Mouse (Mus musculus): ENCODE measurements around the gene Arntl. TPM values are rescaled to one million over a fixed set of nuclear protein-coding genes. Genes with fewer than 3 reads are reported as not detected.
A peak's percentile ranks its signal among the peaks of the same experiment; 100 is the strongest.
"Not testable (repeated sequence)": the region's sequence is repeated elsewhere in the genome, so short reads cannot be mapped to it uniquely, and the experiment has no call there.

The Arntl gene
- total RNA-seq, 2 experiments from 2014 or later: 8.6 to 9.6 TPM

GRCm38 (mm10) chr7:113247167-113247566, 39.9 kb downstream of the Arntl start:
- intact Hi-C loops (cut with DNase I): no loop called here
- no peak for DNase-seq

- intact Hi-C loops (cut with DNase I): no loop called here
- DNase-seq: peak; percentile 19 to 59
Observed at GRCm38 (mm10) chr7:113249134-113249825, 42.0 kb downstream of the Arntl start.

GRCm38 (mm10) chr7:113250433-113250991, 43.2 kb downstream of the Arntl start:
- intact Hi-C loops (cut with DNase I): loop anchor here (2.0 to 5.0 kb wide), 2 partner anchors 42 to 333 kb away; no protein-coding TSS in a partner anchor

GRCm38 (mm10) chr7:113251001-113251400, 43.7 kb downstream of the Arntl start:
- intact Hi-C loops (cut with DNase I): loop anchor here (2.0 to 5.0 kb wide), 2 partner anchors 42 to 334 kb away; no protein-coding TSS in a partner anchor
- peak; percentile 36 to 63 for DNase-seq

More at GRCm38 (mm10) chr7:113250433-113250991, 43.2 kb downstream of the Arntl start:
- DNase-seq: peak; percentile 51 to 69

- no peak for DNase-seq
- intact Hi-C loops (cut with DNase I): loop anchor here (2.0 to 5.0 kb wide), 2 partner anchors 43 to 334 kb away; no protein-coding TSS in a partner anchor
Observed at GRCm38 (mm10) chr7:113251554-113251953, 44.3 kb downstream of the Arntl start.

GRCm38 (mm10) chr7:113253777-113254405, 46.6 kb downstream of the Arntl start:
- DNase-seq: no peak
- intact Hi-C loops (cut with DNase I): loop anchor here (5.0 kb wide), 1 partner anchor 337 kb away; no protein-coding TSS in a partner anchor

DNA sequence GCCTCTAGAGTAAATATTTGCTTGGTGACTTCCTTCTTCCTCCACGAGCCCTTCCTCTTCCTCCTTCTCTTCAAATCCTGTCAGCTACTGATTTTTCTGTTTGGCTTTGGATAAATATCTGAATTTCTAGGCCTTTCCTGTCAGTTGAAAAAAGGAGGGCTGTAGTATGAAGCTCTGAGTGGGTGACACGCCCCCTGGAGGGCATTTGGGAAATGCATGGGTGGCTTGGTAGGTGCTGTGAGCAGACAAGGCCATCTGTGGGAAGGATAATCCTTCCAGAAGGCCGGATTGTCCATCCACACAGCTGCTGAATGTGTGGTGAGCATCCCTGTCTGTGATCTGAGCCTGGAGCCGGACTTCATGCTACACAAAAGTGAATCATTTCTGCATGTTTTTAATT, 48.8 kb downstream of the Arntl start:
- DNase-seq: peak; percentile 17 to 49
- intact Hi-C loops (cut with DNase I): no loop called here

DNA sequence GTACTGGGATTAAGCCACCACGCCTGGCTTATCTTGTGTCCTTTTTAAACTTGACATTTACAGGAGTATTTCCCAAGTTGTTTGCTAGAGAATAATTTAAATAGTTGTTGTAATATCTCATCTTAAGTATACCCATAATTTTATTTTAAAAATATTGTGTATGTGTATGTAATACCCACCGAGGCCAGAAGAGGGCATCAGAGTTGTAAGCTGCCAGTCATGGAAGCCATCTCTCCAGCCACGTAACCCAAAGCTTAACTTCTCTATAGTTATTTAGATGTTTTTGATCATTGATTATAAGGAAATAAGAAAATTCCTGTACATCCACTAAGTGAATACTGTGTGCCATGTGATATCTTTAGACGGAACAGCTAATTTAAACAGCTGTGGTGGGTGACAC, 51.2 kb downstream of the Arntl start:
- peak in 1 of 2 experiments; percentile 35 for DNase-seq
- intact Hi-C loops (cut with DNase I): no loop called here

GRCm38 (mm10) chr7:113260321-113261167, 53.3 kb downstream of the Arntl start:
- peak; percentile 26 to 48 for DNase-seq
- intact Hi-C loops (cut with DNase I): loop anchor here (5.0 to 10.0 kb wide), 2 partner anchors 338 to 886 kb away; no protein-coding TSS in a partner anchor

- DNase-seq: no peak
- intact Hi-C loops (cut with DNase I): loop anchor here (5.0 to 10.0 kb wide), 2 partner anchors 339 to 887 kb away; no protein-coding TSS in a partner anchor
Observed at GRCm38 (mm10) chr7:113261690-113262089, 54.4 kb downstream of the Arntl start.

DNA sequence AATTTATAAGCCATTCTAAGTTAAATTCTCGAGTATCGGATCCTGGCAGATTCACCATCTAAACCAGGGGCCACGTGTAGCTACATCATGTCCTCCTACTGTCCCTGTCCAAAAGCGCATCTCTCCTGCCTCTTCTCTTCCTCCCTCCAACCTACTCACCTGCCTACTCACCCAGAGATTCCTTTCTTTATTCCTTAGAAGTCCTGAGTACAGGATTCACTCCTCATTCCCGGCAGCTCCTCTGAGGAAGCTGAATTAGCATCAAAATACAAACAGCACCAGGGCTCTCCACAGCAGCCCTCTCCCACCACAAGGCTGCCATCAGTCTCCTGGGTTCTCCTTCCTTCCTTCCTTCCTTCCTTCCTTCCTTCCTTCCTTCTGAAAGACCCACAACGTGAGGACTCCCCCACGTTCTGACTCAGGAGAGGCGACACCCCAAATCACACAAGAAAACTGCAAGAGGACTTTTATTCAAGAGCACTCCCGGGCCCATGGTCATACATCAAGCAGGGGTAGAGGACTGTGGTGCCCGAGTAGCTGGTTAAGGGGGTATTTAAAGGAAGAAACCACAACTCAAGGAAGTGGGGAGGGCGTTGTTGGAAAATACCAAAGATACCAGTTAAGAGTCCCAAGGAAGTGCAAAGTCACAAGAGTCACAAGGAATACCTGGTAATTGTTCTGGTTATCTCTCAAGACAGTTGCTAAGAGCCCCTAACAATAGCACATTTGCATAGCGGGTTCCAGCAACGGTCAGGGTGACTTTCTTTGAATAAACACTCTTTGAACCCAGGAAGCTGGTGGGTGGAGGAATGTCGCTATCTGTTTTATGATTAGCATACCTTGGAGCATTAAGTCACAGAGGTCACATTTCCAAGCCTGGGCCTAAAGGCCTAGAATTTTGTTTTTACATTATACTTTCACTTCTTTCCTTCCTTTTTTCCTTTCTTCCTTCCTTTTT, 55.5 kb downstream of the Arntl start:
- DNase-seq: not testable (repeated sequence)
- intact Hi-C loops (cut with DNase I): loop anchor here (5.0 to 10.0 kb wide), 2 partner anchors 340 to 888 kb away; no protein-coding TSS in a partner anchor

GRCm38 (mm10) chr7:113263990-113264389, 56.7 kb downstream of the Arntl start:
- no peak for DNase-seq
- intact Hi-C loops (cut with DNase I): loop anchor here (5.0 to 10.0 kb wide), 2 partner anchors 342 to 889 kb away; no protein-coding TSS in a partner anchor

- intact Hi-C loops (cut with DNase I): loop anchor here (1.0 to 10.0 kb wide), 2 partner anchors 125 to 893 kb away; no protein-coding TSS in a partner anchor
- DNase-seq: peak; percentile 69 to 82
Observed at GRCm38 (mm10) chr7:113268287-113268686, 61.0 kb downstream of the Arntl start.

- intact Hi-C loops (cut with DNase I): loop anchor here (10.0 kb wide), 1 partner anchor 894 kb away; no protein-coding TSS in a partner anchor
Observed at GRCm38 (mm10) chr7:113269081-113269480, 61.8 kb downstream of the Arntl start.

GRCm38 (mm10) chr7:113269921-113270320, 62.7 kb downstream of the Arntl start:
- intact Hi-C loops (cut with DNase I): loop anchor here (10.0 kb wide), 1 partner anchor 895 kb away; no protein-coding TSS in a partner anchor
- no peak for DNase-seq

More at GRCm38 (mm10) chr7:113269081-113269480, 61.8 kb downstream of the Arntl start:
- DNase-seq: no peak

GRCm38 (mm10) chr7:113270551-113270950, 63.3 kb downstream of the Arntl start:
- DNase-seq: peak; percentile 40 to 52
- intact Hi-C loops (cut with DNase I): no loop called here

DNA sequence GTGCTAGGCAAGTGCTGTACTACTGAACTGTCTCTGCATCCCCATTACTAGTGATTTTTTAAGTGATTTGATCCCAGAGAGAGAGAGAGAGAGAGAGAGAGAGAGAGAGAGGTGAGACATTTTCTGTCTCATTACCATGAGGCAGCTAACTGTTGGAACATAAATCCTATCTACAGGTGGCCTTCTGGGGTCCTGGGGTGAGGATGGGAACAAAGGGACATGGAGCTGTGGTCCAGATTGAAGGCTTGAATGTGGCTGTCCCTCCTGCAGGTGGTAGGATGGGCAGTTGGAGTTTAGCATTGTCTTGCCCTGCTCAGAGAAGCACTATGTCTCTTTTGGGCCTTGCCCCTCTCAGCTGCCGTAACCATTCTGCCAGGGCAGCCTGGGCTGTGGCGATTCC, 63.7 kb downstream of the Arntl start:
- DNase-seq: no peak
- intact Hi-C loops (cut with DNase I): no loop called here

DNA sequence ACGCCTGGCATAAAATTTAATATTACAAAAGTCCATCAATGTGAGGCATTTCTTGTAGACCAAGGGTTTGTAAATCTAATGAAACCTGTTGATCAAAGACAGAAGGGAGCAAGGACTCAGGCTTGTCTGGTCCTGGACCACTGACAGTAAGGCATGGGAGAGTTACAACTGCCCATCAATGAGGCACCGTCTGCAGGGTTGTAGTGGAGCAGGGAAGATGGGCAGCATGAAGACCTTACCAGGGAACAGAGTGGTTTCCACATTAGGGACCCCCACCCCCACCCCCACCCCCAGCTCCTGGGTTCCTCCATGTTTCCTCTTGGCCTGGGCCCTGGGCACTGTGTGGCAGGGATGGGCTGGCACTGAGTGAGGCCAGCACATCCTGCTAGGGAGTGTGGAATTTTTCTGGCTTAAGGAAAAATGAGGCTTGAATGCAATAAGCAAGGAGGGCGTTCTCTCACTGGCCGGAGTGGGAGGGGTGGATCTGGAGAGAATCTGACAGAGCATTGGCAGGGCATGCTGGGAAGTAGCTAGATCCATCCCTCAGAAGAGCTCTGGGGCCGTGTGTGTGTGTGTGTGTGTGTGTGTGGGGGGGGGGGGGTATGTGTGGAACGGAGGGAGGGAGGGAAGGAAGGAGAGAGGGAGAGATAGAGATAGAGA, 65.2 kb downstream of the Arntl start:
- intact Hi-C loops (cut with DNase I): no loop called here
- no peak for DNase-seq
